Mouse (Mus musculus): ENCODE data around the gene 0610040J01Rik.

Gene 0610040J01Rik

GRCm38 (mm10) chr5:63811819-63812508 lies at the start of gene 0610040J01Rik:
Gene 0610040J01Rik, plus strand, starts transcription at chr5:63812363.
- DNase-seq: peak; percentile 6

GRCm38 (mm10) chr5:63765886-63766285 lies 46.3 kb upstream of the 0610040J01Rik start:
- no peak for DNase-seq

GRCm38 (mm10) chr5:63766715-63767114 lies 45.4 kb upstream of the 0610040J01Rik start:
- DNase-seq: no peak

- no peak for DNase-seq
Measured at GRCm38 (mm10) chr5:63767464-63767863, 44.7 kb upstream of the 0610040J01Rik start.

GRCm38 (mm10) chr5:63768220-63768619 lies 43.9 kb upstream of the 0610040J01Rik start:
- no peak for DNase-seq

GRCm38 (mm10) chr5:63772971-63773370 lies 39.2 kb upstream of the 0610040J01Rik start:
- no peak for DNase-seq

GRCm38 (mm10) chr5:63773603-63774002 lies 38.6 kb upstream of the 0610040J01Rik start:
- no peak for DNase-seq

- DNase-seq: no peak
Measured at GRCm38 (mm10) chr5:63788156-63788826, 23.9 kb upstream of the 0610040J01Rik start.

- no peak for DNase-seq
Measured at GRCm38 (mm10) chr5:63812509-63812865, 324 bp downstream of the 0610040J01Rik start.

- no peak for DNase-seq
Measured at GRCm38 (mm10) chr5:63816643-63817042, 4.5 kb downstream of the 0610040J01Rik start.

- no peak for DNase-seq
Measured at GRCm38 (mm10) chr5:63817270-63817669, 5.1 kb downstream of the 0610040J01Rik start.

GRCm38 (mm10) chr5:63818975-63819374 lies 6.8 kb downstream of the 0610040J01Rik start:
- no peak for DNase-seq

- DNase-seq: no peak
Measured at GRCm38 (mm10) chr5:63819519-63819918, 7.4 kb downstream of the 0610040J01Rik start.

- DNase-seq: no peak
Measured at GRCm38 (mm10) chr5:63821176-63821575, 9.0 kb downstream of the 0610040J01Rik start.

- no peak for DNase-seq
Measured at GRCm38 (mm10) chr5:63821860-63822259, 9.7 kb downstream of the 0610040J01Rik start.

- no peak for DNase-seq
Measured at GRCm38 (mm10) chr5:63823362-63824332, 11.5 kb downstream of the 0610040J01Rik start.

- no peak for DNase-seq
Measured at GRCm38 (mm10) chr5:63824599-63825350, 12.6 kb downstream of the 0610040J01Rik start.

GRCm38 (mm10) chr5:63825881-63826280 lies 13.7 kb downstream of the 0610040J01Rik start:
- no peak for DNase-seq

- DNase-seq: no peak
Measured at GRCm38 (mm10) chr5:63827006-63827405, 14.8 kb downstream of the 0610040J01Rik start.

- DNase-seq: no peak
Measured at GRCm38 (mm10) chr5:63827415-63828053, 15.4 kb downstream of the 0610040J01Rik start.

GRCm38 (mm10) chr5:63828380-63829185 lies 16.4 kb downstream of the 0610040J01Rik start:
- DNase-seq: no peak
